Mouse (Mus musculus): ENCODE results near the gene Plxnc1. TPM values are rescaled to one million over a fixed set of nuclear protein-coding genes. Genes with fewer than 3 reads are reported as not detected.

Plxnc1 gene
- polyA plus RNA-seq, 1 experiment: 0.55 TPM

DNA sequence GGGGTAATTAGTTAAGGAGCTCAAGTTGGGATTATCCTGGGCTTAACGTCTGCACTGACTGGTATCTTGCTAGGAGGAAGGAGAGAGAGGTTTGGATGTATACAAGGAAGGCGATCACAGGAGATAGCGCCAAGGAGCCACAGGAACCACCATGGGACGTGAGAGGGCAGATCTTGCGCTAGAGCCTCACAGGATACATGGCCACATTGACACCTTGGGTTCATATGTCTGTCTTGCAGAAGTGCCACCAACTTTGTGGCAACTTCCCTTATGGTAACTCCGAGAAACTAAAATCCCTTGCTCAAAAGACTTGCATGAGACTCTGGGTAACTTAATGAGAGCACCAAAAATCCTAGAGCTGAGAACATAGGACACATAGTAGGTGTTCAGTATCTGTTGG, 47.7 kb downstream of the Plxnc1 start:
- DNase-seq (ENCODE audit: low read depth, low spot score): no peak
- 84% methylated on average over 6 of the region's 6 CpGs for WGBS

DNA sequence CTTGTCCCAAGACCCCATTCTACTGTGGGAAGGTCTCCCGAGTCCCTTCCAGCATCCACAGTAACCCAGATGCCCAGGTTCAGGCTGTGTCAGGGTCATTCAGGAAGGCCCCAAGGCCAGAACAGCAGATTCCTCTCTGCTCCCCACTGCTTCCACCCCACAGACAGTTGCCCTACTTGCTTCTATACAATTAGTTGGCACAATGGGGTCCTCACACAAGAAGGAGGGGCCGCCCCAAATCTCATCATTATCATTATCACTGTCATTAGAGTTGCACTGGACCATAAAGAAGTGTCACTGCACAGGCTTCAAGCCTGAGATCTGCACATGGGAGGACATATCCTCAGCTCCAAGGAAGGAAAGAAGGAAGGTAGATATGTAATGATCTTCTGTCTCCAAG, 48.3 kb downstream of the Plxnc1 start:
- no peak for DNase-seq (ENCODE audit: low read depth, low spot score)
- 79% methylated on average over 2 of the region's 2 CpGs for WGBS

DNA sequence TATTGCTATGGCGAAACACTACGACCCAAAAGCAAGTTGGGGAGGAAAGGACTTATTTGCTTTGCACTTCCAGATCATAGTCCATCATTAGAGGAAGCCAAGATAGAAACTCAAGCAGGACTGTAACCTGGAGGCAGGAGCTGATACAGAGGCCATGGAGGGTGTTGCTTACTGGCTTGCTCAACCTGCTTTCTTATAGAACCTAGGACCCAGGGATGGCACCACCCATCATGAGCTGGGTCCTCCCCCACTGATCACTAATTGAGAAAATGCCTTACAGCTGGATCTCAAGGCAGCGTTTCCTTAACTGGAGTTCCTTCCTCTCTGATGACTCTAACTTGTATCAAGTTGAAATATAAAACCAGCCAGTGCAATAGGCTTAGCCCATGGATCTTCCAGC, 48.8 kb downstream of the Plxnc1 start:
- 83% methylated on average over 3 of the region's 3 CpGs for WGBS
- no peak for DNase-seq (ENCODE audit: low read depth, low spot score)

DNA sequence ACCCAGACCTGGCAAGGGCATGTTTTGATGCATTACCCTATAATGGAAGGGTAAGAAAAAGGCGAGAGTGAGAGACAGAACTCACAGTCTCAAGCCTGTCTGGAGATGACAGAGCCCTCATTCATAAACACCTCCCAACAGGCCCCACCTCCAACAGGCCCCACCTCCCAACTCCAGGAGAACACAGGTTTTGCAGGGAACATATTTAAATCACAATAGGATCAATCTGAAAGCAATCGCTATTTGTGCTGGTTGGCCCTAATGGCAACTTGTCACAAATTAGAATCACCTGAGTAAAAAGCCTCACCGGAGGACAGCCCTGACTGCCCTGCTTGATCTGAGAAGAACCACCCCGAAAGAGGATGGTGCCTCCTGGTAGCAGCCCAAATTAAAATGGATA, 54.9 kb downstream of the Plxnc1 start:
- DNase-seq (ENCODE audit: low read depth, low spot score): no peak
- WGBS: 74% methylated on average over 4 of the region's 4 CpGs

DNA sequence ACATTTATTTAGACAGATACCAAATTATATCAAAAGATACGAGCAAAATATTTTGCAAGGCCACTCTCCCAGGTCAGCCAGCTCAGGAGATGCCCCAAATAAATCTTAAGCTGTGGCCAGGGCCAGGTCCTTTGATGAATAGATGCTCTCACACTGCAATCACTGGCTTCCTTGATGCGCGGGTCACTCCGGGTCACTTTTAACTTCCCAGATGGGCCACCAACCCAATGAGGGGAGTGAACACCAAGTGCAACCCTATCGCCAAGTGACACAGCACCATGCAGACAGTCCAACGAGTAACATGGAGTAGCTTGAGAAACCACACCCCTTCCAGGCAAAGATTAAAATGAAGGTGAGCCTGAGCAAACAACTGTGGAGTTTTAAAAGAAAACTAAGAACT, 61.4 kb downstream of the Plxnc1 start:
- DNase-seq (ENCODE audit: low read depth, low spot score): no peak
- WGBS: 77% methylated on average over 6 of the region's 6 CpGs

DNA sequence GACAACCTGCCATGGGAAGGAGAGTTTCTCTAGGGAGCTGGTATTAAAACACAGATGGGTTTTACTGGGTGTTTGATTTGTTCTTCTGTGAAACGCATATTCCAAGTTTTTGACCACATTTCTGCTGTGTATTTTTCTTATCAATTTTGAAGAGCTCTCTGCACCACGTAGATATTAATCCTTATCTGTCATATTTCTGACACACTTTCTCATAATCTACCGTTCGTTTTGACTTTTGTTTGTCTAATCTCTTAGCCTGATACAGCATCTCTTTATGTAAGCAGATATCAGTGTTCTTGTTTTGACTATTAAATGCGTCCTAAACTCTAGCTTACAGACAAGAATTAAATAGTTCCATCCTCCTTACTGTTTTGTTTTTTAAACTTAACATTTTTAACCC, 73.1 kb downstream of the Plxnc1 start:
- no peak for DNase-seq (ENCODE audit: low read depth, low spot score)
- 84% methylated on average over 5 of the region's 5 CpGs for WGBS

DNA sequence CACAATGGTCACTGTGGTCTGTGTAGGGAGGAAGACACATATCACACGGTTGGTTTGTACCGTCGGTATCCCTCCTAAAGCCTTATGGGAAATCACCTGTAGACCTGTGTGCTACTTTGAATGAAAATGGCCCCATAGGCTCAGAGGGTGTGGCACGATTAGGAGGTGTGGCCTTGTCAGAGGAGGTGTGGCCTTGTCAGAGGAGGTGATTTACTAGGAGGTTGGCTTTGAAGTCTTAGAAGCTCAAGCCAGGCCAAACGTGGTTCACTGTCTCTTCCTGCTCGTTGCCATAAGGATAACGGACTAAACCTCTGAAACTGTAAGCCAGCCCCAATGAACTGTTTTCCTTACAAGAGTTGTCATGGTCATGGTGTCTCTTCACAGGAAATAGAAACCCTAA, 73.5 kb downstream of the Plxnc1 start:
- no peak for DNase-seq (ENCODE audit: low read depth, low spot score)
- 84% methylated on average over 7 of the region's 7 CpGs for WGBS

DNA sequence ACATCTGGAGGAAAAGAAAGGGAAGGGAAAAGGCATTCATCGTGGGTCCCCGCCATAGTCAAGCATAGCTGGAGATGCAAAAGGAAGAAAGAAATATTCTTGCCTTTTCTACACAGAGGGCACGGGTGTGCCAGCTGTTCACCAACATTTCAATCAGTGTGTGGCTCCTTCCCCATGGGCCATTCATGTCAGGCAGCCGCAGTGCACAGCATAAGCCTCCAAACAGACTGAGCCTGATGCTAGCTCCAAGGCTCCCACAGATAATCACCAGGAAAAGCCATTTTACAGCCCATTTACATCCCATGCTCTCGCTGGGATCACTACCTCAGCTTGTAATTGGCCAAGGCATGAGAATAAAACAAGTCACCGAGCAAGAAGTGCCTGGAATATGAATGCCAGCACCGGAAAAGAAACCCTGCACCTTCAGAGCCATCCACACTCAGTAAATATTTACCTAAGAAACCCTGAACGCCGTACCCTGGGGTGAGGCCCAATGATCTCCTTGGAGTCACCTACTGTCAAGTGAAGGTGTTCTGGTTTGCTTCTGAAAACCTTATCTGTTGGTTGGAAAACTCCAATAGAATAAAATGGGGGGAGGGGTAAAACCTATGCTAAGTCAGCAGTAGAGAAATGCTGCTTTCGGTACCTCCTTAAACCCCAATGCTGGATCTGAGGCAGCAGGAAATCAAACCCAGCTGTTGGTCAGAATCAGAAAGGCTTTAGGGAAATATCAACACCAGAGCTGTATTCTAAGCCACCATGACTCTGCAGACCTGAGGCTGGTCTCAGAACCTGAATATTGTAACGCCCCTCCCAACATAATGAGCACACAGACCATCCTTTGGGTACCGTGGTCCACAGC, 77.4 kb downstream of the Plxnc1 start:
- no peak for DNase-seq (ENCODE audit: low read depth, low spot score)
- 42% methylated on average over 12 of the region's 12 CpGs for WGBS

DNA sequence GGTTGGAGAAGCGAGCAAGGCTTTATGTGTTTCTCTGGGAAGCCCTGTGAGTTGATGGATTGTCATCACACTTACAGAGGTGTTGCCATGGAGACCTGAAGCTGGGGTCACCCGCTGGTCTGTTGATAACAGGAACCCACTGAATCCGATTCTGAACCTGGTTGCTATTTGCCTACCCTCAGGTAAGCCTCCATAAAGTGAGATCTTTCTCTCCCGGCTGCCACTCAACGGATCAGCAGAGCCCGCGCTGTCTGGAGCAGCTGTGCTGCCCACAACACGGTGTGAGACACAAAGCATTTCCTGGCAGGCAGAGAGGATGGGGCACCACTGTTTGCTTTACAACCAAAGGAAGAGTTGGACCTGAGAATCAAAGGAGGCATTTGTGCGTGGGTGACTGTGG, 79.4 kb downstream of the Plxnc1 start:
- WGBS: 51% methylated on average over 9 of the region's 9 CpGs
- DNase-seq (ENCODE audit: low read depth, low spot score): no peak

DNA sequence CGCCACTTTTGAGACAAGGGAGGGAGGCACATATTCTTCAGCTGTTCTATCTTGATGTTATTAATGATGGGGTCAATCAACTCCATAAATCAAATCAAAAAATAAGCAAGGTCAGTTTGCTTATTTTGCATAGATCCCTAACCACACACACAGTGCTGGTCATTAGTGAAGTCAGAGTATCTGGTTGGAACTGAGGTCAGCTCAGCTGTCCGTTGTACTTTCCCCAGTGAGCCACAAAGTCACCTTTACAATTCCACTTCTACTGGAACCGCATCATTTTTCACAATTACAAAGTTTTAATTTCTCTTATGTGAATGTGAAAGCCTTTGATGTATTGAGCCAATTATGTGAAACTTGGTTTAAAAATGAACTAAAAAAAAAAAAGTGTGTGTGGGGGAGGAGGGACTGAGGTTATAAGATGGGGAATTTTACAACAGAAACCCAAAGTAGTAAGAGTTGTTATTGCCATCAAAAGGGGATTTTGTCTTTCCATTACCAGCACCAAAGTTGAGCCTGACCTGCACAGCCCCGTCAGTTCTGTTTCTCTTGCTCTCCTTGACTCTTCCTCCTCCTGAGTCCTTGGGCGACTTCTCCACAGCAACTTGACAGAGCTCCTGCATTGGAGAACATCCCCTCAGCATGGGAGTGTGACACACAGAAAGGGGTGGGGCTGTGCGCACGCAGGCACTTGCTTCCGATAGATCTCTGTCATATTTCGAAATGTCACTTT, 80.3 kb downstream of the Plxnc1 start:
- no peak for DNase-seq (ENCODE audit: low read depth, low spot score)
- WGBS: 73% methylated on average over 9 of the region's 9 CpGs

DNA sequence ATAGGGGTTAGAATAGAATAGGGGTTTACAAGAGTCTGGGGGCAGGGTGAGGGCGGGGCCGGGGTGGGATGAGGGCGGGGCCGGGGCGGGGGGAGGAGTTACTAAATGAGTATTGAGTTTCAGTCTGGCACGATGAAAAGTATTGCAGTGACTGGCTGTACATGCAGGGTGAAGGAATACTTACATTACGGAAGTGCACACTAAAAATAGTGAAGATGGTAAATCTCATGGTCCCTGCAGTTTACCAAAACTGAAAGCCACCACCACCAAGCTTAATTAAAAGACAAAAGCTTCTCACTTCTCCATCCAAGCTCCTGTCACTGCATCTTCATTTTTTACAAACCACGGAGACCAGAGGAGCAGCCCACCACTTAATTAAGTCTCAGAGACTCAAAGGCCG, 81.4 kb downstream of the Plxnc1 start:
- 72% methylated on average over 9 of the region's 9 CpGs for WGBS
- DNase-seq (ENCODE audit: low read depth, low spot score): no peak

DNA sequence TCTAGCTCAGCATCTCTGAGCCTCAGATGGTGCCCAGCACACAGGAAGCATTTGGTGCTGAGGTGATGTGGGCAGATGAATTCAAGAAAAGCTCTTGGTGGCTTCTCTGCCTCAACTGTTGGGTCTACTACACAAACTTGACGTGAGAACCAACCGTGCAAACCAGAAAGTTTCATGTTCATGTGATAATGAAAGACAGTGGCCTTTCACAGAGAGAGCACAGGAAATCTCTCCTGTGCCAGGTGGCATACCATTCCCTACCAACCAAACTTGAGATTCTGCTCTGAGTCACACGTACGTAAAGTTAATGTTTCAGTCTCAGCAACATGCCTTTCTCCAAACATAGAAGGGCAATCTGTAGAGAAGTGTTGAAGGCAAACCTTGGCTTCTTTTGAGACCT, 83.8 kb downstream of the Plxnc1 start:
- 86% methylated on average over 4 of the region's 4 CpGs for WGBS
- no peak for DNase-seq (ENCODE audit: low read depth, low spot score)

DNA sequence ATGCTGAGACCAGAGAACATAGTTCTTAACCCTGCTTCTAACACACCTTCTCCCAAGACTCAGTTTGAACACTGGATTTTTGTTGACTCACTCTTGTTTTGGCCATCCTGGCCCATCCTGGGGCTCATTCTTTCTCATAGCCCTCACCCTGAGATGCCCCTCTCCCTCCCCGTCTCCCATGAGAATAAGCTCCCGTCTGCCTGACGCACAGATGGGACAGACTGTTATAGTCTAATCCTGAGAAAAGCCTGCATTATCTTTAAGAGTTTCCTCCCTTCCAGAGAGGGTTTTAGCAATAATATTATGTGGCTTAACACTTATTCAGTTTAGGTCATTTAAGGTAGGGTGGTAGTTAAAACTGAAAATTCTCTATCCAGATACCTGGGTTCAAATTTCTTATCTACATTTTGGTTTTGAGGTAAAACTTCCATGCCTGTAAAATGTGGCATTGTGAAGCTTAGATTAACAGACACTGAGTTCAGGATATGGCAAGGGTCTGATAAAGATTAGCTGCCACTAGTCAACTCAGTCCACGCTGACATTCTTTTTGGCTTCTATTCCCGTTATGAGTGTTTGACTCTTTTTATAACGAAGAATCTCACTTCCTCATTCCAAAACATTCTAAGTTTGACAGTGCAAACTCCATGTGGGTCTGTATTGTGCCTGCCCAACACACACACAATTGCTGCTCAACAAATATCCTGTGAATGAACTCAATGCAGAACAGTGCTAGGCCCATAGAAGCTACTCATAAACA, 86.2 kb downstream of the Plxnc1 start:
- WGBS: 78% methylated on average over 6 of the region's 6 CpGs
- DNase-seq (ENCODE audit: low read depth, low spot score): no peak

DNA sequence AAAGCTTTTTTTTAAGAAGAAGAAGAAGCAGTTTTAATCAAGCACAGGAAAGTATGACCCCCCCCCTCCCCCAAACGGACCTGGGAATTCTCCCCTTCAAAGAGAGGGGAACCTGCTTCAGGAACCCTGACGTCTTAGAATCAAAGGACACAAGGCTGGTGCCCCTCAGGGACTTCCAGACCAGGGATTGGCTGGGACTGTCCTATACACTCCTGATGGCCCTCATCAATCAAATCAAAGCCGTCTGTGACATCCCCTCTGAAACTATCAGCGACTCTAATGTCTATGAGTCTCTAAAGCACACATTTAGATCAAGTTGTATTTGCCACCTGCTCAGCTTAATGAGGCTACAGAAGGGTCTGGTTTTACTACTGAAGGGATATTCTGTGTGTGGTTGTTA, 94.1 kb downstream of the Plxnc1 start:
- WGBS: 28% methylated on average over 4 of the region's 4 CpGs
- DNase-seq (ENCODE audit: low read depth, low spot score): no peak

DNA sequence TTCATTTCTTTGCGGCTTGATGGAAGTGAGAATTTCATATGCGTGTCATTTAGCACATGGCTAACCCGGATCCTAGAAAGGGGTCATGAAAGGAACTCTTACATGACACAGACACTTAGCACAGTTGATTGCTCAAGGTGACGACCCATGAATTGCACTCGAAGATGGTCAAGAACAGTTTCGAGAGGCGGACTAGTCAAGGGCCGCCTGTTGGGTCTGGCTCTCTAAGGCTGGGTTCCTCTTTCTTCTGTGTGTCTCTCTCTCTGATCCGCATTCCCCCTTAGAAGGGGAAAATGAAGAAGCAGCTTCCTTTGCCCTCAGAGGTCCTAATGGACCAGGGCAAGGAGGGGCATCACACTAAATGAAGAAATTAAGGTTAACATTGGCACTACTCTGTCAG, 94.7 kb downstream of the Plxnc1 start:
- no peak for DNase-seq (ENCODE audit: low read depth, low spot score)
- 84% methylated on average over 9 of the region's 9 CpGs for WGBS

DNA sequence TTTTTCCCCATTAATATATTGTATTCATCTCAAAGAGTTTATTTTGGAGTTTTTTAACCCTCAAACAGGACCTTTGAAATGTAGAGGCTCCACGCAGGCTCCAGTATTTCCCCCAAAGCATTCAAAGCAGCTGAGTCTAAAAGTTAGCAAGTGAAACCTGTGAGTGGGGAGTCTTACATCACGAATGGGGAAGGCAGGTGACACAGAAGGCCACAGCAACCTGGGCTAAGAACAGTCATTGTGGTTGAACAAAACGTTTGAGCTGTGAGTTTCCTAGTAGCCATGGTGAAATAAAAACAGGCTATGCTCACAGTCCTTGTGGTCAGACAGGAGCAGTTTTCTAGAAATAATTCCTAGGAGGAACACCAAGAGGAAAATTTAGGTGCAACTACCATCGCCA, 95.3 kb downstream of the Plxnc1 start:
- DNase-seq (ENCODE audit: low read depth, low spot score): no peak
- 74% methylated on average over 4 of the region's 4 CpGs for WGBS

DNA sequence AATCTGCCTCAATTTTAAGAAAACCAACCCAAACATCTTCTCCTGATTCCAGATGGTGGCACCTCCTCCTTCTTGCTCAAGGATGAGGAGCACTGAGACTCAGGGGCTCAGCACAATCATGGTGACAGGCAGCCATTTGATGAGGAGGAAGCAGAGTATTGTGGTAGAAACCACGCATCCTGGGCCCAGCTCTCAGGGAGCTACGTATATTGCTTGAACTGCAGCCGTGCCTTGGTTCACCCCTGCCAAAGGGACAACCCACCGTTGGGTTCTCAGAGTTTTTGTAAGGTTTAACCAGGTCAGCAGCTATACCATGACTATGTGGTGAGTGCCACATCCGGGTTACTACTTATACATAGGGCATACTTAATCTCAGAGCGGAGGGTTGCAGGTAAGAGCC, 96.3 kb downstream of the Plxnc1 start:
- DNase-seq (ENCODE audit: low read depth, low spot score): no peak

DNA sequence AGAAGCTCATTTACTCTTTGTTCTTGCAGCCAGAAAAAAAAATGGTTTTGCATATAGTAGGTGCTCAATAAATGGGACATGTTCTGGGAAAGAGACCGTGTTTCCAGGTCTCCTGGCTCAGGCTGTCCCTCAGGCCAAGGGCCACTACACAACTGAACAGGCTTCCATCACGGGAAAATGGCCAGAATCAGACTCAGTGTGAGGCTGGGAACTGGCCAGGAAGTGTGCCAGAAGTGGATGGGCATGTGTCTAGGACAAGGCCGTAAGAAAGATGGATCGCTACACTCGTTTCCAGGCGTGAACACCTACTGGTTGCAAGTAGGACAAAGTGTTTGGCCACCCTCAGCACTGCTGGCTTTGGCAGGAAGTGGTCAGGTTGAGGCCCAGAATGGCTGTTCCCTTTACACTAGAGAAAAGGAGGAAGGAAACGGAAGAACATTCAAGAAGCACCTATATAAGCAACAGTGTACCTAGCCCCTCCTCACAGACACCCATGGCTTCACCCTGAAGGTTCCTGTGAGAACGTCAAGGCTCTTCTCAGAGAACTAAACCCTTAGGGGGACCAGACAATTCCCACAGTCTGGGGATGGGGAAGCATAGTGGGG, 98.0 kb downstream of the Plxnc1 start:
- WGBS: 77% methylated on average over 8 of the region's 8 CpGs
- DNase-seq (ENCODE audit: low read depth, low spot score): no peak

More for the DNA sequence above, 96.3 kb downstream of the Plxnc1 start:
- 92% methylated on average over 6 of the region's 6 CpGs for WGBS

DNA sequence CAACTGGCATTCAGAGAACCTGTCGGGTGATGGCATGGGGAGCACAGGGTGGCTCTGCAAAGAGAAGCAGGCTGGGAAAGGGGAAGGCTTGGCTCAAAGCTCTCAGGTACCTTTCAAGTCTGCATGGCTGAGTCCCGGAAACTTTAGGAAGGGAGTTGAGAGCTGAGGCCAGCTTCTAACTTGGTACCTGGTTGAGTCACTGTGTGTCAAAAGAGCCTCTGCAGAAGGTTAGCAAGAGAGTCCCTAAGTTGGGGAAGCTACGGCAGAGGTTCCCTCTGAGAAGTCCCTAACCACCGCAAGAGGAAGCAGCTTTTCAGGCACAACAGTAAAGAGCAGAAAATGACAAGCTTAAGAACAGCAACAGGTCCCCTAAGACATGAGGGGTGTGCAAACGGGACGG, 99.9 kb downstream of the Plxnc1 start:
- no peak for DNase-seq (ENCODE audit: low read depth, low spot score)
- WGBS: 66% methylated on average over 6 of the region's 6 CpGs

DNA sequence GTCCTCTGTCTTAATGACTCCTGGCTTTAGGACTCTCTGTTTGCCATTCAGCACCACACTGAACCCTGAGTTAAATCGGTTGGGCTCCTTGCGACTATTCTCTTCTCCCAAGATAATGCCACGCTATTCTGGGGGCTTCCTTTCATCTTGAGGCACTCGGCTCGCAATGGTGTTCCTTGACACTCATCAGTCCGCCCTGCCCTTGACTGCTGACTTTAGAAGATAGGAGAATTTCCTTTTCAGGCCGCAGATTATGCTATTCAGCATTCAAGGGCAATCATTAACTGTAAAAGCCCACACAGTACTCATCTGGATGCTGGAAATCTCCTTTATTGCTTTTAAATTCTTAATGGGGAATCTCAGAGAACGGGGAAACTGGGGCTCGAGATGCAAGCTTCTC, 108.8 kb downstream of the Plxnc1 start:
- no peak for DNase-seq (ENCODE audit: low read depth, low spot score)
- 69% methylated on average over 9 of the region's 9 CpGs for WGBS
